Mouse (Mus musculus) forebrain, embryonic 15.5 days (tissue): Measurements from ENCODE around the gene Hsd3b7. TPM values are rescaled to one million over a fixed set of nuclear protein-coding genes. Genes with fewer than 3 reads are reported as not detected.
A peak's percentile ranks its signal among the peaks of the same experiment; 100 is the strongest.
"Not testable (repeated sequence)": the region's sequence is repeated elsewhere in the genome, so short reads cannot be mapped to it uniquely, and the experiment has no call there.

Experiments used
- ATAC-seq: fragments of 200-750 bp; cut with Nextera tagmentation; replicated peaks from 2 replicates; pipeline ENCODE4 v1.8.0; 2017; ENCODE audit warnings: mild to moderate bottlenecking, moderate TSS enrichment, moderate library complexity
- H3K27ac ChIP-seq: fragments of 300-500 bp; sonication (generic); replicated peaks from 2 replicates; pipeline ENCODE4 v1.5.1; 2015; ENCODE audit warnings: mild to moderate bottlenecking, inconsistent platforms
- H3K27me3 ChIP-seq: fragments of 300-500 bp; sonication (generic); 2 replicates; pipeline ENCODE4 v1.6.1; 2015; ENCODE audit warnings: inconsistent platforms
- H3K36me3 ChIP-seq: fragments of 300-500 bp; sonication (generic); 2 replicates; pipeline ENCODE4 v1.6.1; 2015; ENCODE audit warnings: mild to moderate bottlenecking, inconsistent platforms
- H3K4me1 ChIP-seq: fragments of 300-500 bp; sonication (generic); 2 replicates; pipeline ENCODE4 v1.6.1; 2015; ENCODE audit warnings: inconsistent platforms
- H3K4me2 ChIP-seq: fragments of 300-500 bp; sonication (generic); replicated peaks from 2 replicates; pipeline ENCODE4 v1.6.1; 2015; ENCODE audit warnings: mild to moderate bottlenecking, inconsistent platforms
- H3K4me3 ChIP-seq: fragments of 300-500 bp; sonication (generic); 2 replicates; pipeline ENCODE4 v1.5.1; 2015; ENCODE audit warnings: mild to moderate bottlenecking, inconsistent platforms
- H3K9ac ChIP-seq: fragments of 300-500 bp; sonication (generic); replicated peaks from 2 replicates; pipeline ENCODE4 v1.6.1; 2015; ENCODE audit warnings: mild to moderate bottlenecking, inconsistent platforms
- H3K9me3 ChIP-seq: fragments of 300-500 bp; sonication (generic); 2 replicates; pipeline ENCODE4 v1.6.1; 2016; ENCODE audit warnings: inconsistent platforms
- WGBS: fragments of 180-500 bp; shearing (Covaris S2); methylation state at CpG from one replicate; pipeline ENCODE4 v1.1.7; 2015; ENCODE audit warnings: mixed read lengths; 5-methylcytosine and 5-hydroxymethylcytosine counted together
- polyA plus RNA-seq: library from polyadenylated mRNA; unstranded; fragments of >200 nt; fragmentation: Nextera tagmentation; extraction: Ambion mirVana; gene quantifications from 2 replicates; pipeline ENCODE4 v1.2.1, GENCODE M21; 2015

The Hsd3b7 gene
- polyA plus RNA-seq, 1 experiment from 2014 or later, result 7.4 TPM

DNA sequence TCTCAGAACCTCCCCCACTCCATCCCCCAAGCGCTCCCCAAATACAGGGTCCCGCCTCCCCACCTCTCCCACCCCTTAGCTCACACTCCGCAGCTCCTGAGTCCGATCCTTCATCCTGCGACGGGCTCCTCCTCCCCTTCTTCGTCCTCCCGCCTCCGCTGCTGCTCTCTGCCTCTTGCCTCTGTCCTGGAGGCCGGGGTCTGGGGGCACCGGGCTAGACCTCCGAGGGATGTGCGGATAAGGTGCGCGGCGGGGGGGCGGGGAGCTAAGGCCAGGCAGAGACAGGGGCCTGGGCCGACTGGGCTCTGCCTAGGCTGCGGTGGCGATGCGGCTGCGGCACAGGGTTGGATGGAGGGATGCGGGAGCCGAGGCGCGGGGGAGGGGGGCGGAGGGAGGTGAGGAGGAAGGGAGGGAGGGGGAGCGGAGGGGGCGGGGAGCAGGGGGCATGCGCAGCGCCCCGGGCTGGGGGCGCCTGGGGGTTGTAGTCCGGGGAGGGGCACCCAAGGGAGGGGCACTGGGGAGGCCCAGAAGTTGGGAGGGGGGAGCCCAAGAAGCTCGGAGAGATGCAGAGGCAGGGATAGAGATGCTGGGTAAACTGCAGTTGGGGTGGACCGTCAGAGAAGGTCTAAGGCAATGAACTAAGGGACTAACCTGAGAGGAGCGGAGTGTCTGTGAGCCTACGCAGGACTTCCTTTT, 23.9 kb downstream of the Hsd3b7 start, which contains the start of the genes Stx4a and Stx1b:
Gene Stx4a (plus strand): TSS at position 119 of the 696 bp plus-strand sequence.
Gene Stx1b (minus strand): TSS at position 374 of the 696 bp plus-strand sequence.
- WGBS, result 2% methylated on average over 30 of the region's 38 CpGs
- no peaks in the 10 kb centered on the region for H3K36me3 ChIP-seq
- H3K27me3 ChIP-seq, result no peaks in the 10 kb centered on the region
- H3K4me1 ChIP-seq, result peaks cover 24% of the 10 kb centered on the region
- no peaks in the 10 kb centered on the region for H3K9me3 ChIP-seq
- ATAC-seq, result peak; percentile 94
- peak within 1 kb of the TSS; percentile 89 for H3K9ac ChIP-seq
- peak within 1 kb of the TSS; percentile 66 for H3K4me3 ChIP-seq
- peak within 1 kb of the TSS; percentile 63 for H3K4me2 ChIP-seq
- H3K27ac ChIP-seq, result peak within 1 kb of the TSS; percentile 86

- no peaks in the 10 kb centered on the region for H3K27me3 ChIP-seq
- ATAC-seq, result no peak
- no peak overlapping the region for H3K9ac ChIP-seq
- H3K36me3 ChIP-seq, result no peaks in the 10 kb centered on the region
- WGBS, result 86% methylated on average over 2 of the region's 2 CpGs
- H3K4me3 ChIP-seq, result no peak overlapping the region
- peaks cover 4% of the 10 kb centered on the region for H3K4me1 ChIP-seq
- no peaks in the 10 kb centered on the region for H3K9me3 ChIP-seq
- H3K27ac ChIP-seq, result no peak overlapping the region
- H3K4me2 ChIP-seq, result no peak overlapping the region
These were observed 35.1 kb downstream of the Hsd3b7 start for GRCm38 (mm10) chr7:127835550-127835949.

- WGBS, result 94% methylated on average over 5 of the region's 5 CpGs
- Histone ChIP-seq H3K9ac (no peak overlapping the region), H3K4me3 (no peak overlapping the region), H3K4me2 (no peak overlapping the region), H3K4me1 (peaks cover 12% of the 10 kb centered on the region), H3K27ac (no peak overlapping the region), H3K27me3 (no peaks in the 10 kb centered on the region), H3K9me3 (no peaks in the 10 kb centered on the region), H3K36me3 (no peaks in the 10 kb centered on the region)
- no peak for ATAC-seq
These were observed 37.1 kb downstream of the Hsd3b7 start for GRCm38 (mm10) chr7:127837473-127837872.

GRCm38 (mm10) chr7:127837878-127838277, 37.5 kb downstream of the Hsd3b7 start:
- H3K9me3 ChIP-seq, H3K36me3 ChIP-seq, H3K27me3 ChIP-seq, ATAC-seq, H3K27ac ChIP-seq, H3K9ac ChIP-seq, H3K4me2 ChIP-seq, H3K4me3 ChIP-seq: not testable (repeated sequence)
- H3K4me1 ChIP-seq, result peaks cover 15% of the 10 kb centered on the region
- WGBS, result 83% methylated on average over 4 of the region's 4 CpGs

DNA sequence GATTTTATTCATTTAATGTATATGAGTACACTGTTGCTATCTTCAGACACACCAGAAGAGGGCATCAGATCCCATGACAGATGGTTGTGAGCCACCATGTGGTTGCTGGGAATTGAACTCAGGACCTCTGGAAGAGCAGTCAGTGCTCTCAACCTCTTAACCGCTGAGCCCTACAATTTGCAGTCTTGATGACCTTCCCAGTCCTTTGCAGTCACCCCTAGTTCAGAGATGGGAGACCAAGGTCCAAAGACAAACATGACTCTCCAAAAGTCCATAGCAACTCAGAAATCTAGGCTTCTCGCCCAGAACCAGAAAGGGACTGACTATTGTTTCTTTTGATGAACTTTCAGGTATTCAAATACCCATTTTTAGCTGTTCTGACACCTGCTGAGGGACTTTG, 39.6 kb downstream of the Hsd3b7 start:
- 80% methylated on average over 2 of the region's 2 CpGs for WGBS
- H3K27ac ChIP-seq, H3K9ac ChIP-seq, ATAC-seq, H3K36me3 ChIP-seq, H3K4me3 ChIP-seq, H3K27me3 ChIP-seq, H3K4me2 ChIP-seq, H3K9me3 ChIP-seq: not testable (repeated sequence)
- peaks cover 15% of the 10 kb centered on the region for H3K4me1 ChIP-seq

- no peaks in the 10 kb centered on the region for H3K36me3 ChIP-seq
- no peaks in the 10 kb centered on the region for H3K27me3 ChIP-seq
- peak overlapping the region; percentile 95 for H3K27ac ChIP-seq
- peak; percentile 47 for ATAC-seq
- H3K9ac ChIP-seq, result peak overlapping the region; percentile 59
- H3K9me3 ChIP-seq, result no peaks in the 10 kb centered on the region
- H3K4me3 ChIP-seq, result peak overlapping the region; percentile 66
- WGBS, result 3% methylated on average over 15 of the region's 15 CpGs
- H3K4me1 ChIP-seq, result peaks cover 15% of the 10 kb centered on the region
- H3K4me2 ChIP-seq, result peak overlapping the region; percentile 97
These were observed 40.5 kb downstream of the Hsd3b7 start for GRCm38 (mm10) chr7:127840886-127841285.

DNA sequence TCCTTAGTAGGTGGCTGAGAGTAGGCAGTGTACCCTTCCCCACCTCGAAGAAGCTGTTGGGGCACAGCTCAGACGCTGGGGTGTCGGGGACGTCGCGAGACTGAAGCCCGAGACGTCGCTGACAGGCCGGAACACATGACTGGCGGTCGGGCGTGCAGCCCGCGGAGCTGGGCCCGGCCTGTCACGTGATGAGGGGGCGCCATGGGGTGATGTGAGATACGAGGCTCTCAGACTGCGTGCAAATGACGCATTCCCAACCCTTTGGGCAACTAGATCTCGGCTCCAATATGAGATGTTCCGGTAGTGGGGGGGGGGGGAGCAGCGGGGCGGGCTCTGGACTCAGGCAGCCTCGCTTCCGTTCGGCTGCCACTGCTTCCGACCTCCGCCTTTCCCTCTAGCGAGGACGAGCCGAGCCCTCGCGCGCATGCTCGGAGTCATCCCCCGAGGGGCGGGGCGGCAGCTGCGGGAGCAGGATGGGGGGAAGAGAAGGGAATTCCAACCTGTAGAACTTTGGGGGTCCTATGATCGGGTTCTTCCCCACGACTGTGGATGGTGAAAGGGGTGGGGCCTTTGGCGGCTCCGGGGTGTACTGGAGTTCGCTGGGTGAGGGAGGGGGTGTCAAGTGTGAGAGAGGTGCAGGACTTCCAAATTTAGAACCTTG, 41.1 kb downstream of the Hsd3b7 start:
- no peaks in the 10 kb centered on the region for H3K36me3 ChIP-seq
- H3K9me3 ChIP-seq, result no peaks in the 10 kb centered on the region
- no peaks in the 10 kb centered on the region for H3K27me3 ChIP-seq
- peak overlapping the region; percentile 59 for H3K9ac ChIP-seq
- peak overlapping the region; percentile 95 for H3K27ac ChIP-seq
- peak overlapping the region; percentile 66 for H3K4me3 ChIP-seq
- peaks cover 15% of the 10 kb centered on the region for H3K4me1 ChIP-seq
- peak overlapping the region; percentile 97 for H3K4me2 ChIP-seq
- 0% methylated on average over 46 of the region's 46 CpGs for WGBS
- peak; percentile 95 for ATAC-seq

- Histone ChIP-seq H3K27me3 (no peaks in the 10 kb centered on the region), H3K27ac (peak overlapping the region; percentile 95), H3K36me3 (no peaks in the 10 kb centered on the region), H3K9ac (peak overlapping the region; percentile 59), H3K4me1 (peaks cover 15% of the 10 kb centered on the region), H3K9me3 (no peaks in the 10 kb centered on the region), H3K4me3 (peak overlapping the region; percentile 66), H3K4me2 (peak overlapping the region; percentile 97)
- peak; percentile 66 for ATAC-seq
- WGBS, result under 1% methylated on average over 40 of the region's 40 CpGs
These were observed 41.8 kb downstream of the Hsd3b7 start for GRCm38 (mm10) chr7:127842001-127842718.

- Histone ChIP-seq H3K27ac (no peak overlapping the region), H3K9ac (no peak overlapping the region), H3K4me1 (no peaks in the 10 kb centered on the region), H3K4me3 (no peak overlapping the region), H3K27me3 (no peaks in the 10 kb centered on the region), H3K9me3 (no peaks in the 10 kb centered on the region), H3K36me3 (no peaks in the 10 kb centered on the region), H3K4me2 (no peak overlapping the region)
- ATAC-seq, result no peak
- 85% methylated on average over 6 of the region's 6 CpGs for WGBS
These were observed 49.8 kb downstream of the Hsd3b7 start for GRCm38 (mm10) chr7:127849973-127850875.

DNA sequence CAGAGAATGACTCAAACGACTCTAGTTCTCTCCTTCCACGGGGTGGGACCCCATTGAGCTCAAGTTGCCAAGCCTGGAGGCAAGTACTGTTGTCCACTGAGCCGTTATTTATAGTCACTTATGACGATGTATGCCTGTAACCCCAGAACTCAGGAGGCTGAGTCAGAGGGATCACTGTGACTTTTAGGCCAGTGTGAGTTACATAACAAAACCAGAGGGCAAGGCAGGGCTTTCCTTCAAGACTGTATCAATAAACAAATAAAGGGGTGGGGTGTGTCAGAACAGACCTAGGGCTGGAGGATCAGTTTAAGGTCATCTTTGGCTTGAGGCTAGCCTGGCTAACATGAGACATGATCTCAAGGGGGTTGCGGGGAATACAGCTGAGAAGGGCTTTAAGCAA, 50.5 kb downstream of the Hsd3b7 start:
- no peaks in the 10 kb centered on the region for H3K36me3 ChIP-seq
- H3K4me2 ChIP-seq, result no peak overlapping the region
- H3K4me3 ChIP-seq, result no peak overlapping the region
- 79% methylated on average over 5 of the region's 5 CpGs for WGBS
- H3K4me1 ChIP-seq, result no peaks in the 10 kb centered on the region
- H3K27me3 ChIP-seq, result no peaks in the 10 kb centered on the region
- H3K27ac ChIP-seq, result no peak overlapping the region
- no peak overlapping the region for H3K9ac ChIP-seq
- no peaks in the 10 kb centered on the region for H3K9me3 ChIP-seq
- ATAC-seq, result no peak
